Mouse (Mus musculus) neutrophil, adult 5-6 weeks (primary cell): ENCODE results near the gene Lrig2. TPM values are rescaled to one million over a fixed set of nuclear protein-coding genes. Genes with fewer than 3 reads are reported as not detected.
A peak's percentile ranks its signal among the peaks of the same experiment; 100 is the strongest.

Experiments
- ATAC-seq: fragments of 151-379, 151-347 bp; 2 replicates; pipeline ENCODE4 v1.8.0; 2017; ENCODE audit warnings: mild to moderate bottlenecking, moderate TSS enrichment; ENCODE audit not compliant: insufficient number of reproducible peaks, poor library complexity, low FRiP score, severe bottlenecking; ENCODE audit errors: extremely low read depth
- total RNA-seq: library from RNA; stranded (forward); fragments of 200-1000 nt; gene quantifications from 2 replicates; pipeline ENCODE4 v1.2.3, GENCODE M21; 2017

The Lrig2 gene
- total RNA-seq, 1 experiment from 2014 or later = 47.0 TPM

- no peak for ATAC-seq
Measured at GRCm38 (mm10) chr3:104517161-104517560, 5.4 kb upstream of the Lrig2 start.

GRCm38 (mm10) chr3:104514510-104514909, 2.8 kb upstream of the Lrig2 start:
- ATAC-seq = no peak

GRCm38 (mm10) chr3:104512424-104512748, 668 bp upstream of the Lrig2 start:
- ATAC-seq = no peak

- no peak for ATAC-seq
Measured at GRCm38 (mm10) chr3:104510771-104511429, 818 bp downstream of the Lrig2 start.

DNA sequence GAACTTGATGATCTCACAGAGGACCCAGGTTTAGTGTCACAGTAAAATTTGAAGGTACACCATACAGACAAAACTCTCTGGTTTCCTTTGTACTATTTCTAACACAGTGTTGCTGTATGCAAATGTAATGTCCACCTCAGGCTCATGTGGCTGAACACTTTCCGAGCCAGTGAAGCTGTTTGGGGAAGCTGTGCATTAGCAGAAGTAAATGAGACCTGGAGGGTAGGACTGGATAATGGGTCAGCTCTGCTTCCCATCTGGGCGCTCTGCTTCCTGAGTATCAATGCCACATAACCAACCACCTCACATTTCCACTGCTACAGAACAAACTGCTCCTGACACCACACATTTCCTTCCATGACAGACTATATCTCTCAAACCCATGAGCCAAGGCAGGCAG, 10.1 kb downstream of the Lrig2 start:
- ATAC-seq = peak; percentile 88

DNA sequence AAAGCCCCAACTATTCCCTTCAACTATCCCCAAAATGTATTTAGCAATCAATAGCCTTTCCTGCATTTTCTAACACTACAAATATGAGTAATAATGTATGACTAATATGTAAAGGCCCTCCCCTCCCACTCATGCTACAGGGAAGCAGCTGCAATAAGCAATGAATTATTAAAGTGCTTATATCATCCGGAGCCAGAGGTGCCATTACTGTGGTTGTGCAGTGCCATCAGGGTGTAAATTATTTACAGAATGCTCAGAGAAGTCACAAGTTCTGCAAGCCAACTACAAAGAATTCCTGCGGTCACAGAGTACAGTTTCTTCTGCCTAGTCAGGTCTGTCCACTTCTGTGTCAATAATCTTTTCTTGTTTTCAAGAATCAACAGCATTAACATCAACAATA, 10.8 kb downstream of the Lrig2 start:
- no peak for ATAC-seq

DNA sequence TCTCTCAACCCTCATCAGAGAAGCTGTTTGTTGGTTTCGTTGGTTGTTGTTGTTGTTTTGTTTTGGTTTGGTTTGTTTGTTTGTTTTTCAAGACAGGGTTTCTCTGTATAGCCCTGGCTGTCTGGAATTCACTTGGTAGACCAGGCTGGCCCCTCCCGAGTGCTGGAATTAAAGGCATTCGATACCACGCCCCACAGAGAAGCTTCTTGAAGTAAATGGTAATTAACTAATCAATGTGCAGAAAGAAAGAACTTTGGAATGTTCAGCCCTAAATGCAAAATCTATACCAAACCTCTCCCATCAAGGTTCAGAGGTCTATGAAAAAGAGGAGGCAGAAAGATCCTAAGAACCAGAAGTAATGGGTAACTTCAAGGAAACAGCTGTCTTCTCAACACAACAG, 15.5 kb downstream of the Lrig2 start:
- ATAC-seq = no peak

GRCm38 (mm10) chr3:104480946-104481719, 30.6 kb downstream of the Lrig2 start:
- ATAC-seq = no peak

DNA sequence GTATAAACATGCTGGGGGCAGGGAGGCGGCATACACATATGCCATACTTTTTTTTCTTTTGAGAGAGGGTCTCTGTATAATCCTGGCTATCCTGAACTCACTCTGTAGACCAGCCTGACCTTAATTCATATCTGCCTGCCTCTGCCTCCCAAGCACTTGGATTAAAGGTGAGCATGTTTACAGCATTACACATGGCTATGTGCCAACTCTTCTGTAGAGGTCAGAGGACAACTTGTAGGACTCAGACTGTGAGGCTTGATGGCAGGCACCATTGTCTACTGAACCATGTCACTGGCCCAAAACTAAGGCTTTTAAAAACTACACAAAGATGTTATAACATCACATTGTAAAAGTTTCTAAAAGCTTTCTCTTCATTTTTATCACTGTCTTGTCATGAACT, 33.7 kb downstream of the Lrig2 start:
- no peak for ATAC-seq

GRCm38 (mm10) chr3:104469421-104469820, 42.3 kb downstream of the Lrig2 start:
- ATAC-seq = no peak

DNA sequence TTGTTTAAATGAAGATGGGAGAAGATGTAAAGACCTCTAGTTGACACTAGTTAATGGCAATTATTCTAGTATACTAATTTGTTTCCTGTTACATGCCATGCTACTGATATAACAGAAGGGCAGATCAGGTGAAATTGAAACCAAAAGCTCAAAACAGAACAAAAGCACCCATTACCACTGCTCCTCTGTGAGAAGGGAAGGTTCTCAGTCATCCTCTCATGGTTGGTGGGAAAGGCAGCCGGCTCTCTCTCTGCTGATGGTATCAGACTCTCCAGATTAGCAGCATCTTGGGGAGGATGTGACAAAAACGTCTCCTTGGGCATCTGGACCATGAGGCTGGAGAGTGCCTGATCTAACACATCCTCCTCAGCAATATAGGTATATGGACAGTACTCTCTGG, 50.5 kb downstream of the Lrig2 start:
- no peak for ATAC-seq

- ATAC-seq = no peak
Measured at GRCm38 (mm10) chr3:104458588-104458987, 53.1 kb downstream of the Lrig2 start.

GRCm38 (mm10) chr3:104455506-104456275, 56.0 kb downstream of the Lrig2 start:
- ATAC-seq = no peak

DNA sequence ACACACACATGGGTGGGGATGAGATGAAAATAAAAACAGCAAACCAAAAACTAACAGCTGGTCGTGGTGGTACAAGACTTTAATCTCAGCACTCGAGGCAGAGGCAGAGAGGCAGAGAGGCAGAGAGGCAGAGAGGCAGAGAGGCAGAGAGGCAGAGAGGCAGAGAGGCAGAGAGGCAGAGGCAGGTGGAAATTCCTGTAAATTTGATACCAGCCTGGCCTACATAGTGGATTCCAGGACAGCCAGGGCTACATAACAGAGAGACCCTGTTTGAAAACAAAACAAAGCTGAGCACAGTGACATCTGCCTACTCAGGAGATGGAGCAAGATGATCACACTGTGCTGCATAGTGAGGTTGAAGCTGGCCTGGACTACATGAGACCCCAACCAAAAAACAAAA, 64.5 kb downstream of the Lrig2 start:
- no peak for ATAC-seq

GRCm38 (mm10) chr3:104446689-104447088, 65.0 kb downstream of the Lrig2 start:
- ATAC-seq = no peak

GRCm38 (mm10) chr3:104445576-104445975, 66.1 kb downstream of the Lrig2 start:
- ATAC-seq = no peak

- no peak for ATAC-seq
Measured at GRCm38 (mm10) chr3:104444946-104445460, 66.7 kb downstream of the Lrig2 start.

DNA sequence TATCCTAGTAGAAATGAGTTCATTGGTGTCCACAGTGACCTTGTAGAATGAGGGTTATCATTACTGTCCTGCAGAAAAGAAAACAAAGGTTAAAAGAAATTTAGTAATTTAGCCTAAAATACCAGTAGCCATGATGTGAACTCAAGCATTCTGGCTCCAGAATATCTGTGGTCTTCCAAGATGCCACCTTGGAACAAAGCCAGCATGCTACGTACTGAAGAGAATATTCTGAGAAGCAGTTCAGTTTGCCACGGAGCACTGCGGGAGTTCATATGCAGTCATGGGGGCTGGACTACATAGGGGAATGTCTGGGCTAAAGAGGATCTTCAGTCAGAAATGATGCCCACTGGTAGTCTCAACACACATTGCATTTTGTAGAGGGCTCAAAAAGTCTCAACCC, 67.6 kb downstream of the Lrig2 start:
- no peak for ATAC-seq

GRCm38 (mm10) chr3:104442357-104442756, 69.4 kb downstream of the Lrig2 start:
- no peak for ATAC-seq

DNA sequence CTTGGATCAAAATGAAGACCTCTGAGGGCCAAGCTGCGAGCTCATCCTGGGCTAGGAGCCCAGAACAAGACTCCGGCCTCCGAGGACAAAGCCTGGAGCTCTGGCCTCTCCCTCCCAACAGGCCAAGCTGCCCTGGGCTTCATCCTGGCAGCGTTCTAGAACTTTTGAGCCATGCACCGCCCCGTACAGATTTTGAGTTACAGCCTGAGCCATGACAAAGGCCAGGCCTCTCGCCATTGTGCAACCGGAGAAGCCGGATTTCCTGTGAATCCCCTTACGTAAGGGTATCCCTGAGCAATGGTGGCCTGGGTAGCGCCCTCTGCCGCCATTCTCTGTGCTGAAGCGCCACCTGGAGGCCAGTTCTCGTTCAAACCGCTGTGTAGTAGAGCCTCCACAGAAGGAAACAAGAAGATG, 69.8 kb downstream of the Lrig2 start:
- ATAC-seq = peak; percentile 95
